Mouse (Mus musculus) kidney, adult 2 months (tissue): ENCODE data around the gene Prr14.

Experiments used
- CTCF ChIP-seq: fragments of 200-500 bp; conservative IDR thresholded peaks from 2 replicates; pipeline ENCODE4 v1.5.1; 2011; ENCODE audit warnings: low read depth, mild to moderate bottlenecking, control low read depth, low read length, moderate library complexity, mixed read lengths; ENCODE audit not compliant: insufficient read depth, insufficient read length
- POLR2A ChIP-seq: fragments of 200-500 bp; IDR thresholded peaks from one replicate; pipeline ENCODE4 v1.6.1; 2011; ENCODE audit warnings: low read depth, low read length, control low read depth

DNA sequence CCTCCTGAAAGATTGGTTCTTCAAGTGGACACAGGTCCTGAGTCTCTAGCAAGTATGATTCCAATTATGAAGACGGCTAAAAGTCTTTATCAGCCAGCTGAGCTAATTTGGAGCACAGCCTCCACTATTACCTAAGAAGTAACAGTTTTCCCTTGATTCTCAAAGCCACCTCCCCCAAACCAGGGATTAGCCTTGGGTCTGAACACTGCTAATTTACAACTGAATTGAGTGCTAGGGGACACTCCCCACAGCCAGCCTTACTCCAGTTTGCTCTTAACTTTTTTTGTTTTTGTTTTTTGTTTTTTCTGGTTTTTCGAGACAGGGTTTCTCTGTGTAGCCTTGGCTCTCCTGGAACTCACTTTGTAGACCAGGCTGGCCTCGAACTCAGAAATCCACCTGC lies 5.8 kb downstream of the Prr14 start:
- TF ChIP-seq CTCF (no peak), POLR2A (no peak)
